Mouse (Mus musculus): ENCODE data around the gene Astn2.

Gene Astn2

GRCm38 (mm10) chr4:66312733-66313132, 91.7 kb downstream of the Astn2 start:
- no peak for DNase-seq (ENCODE audit: low spot score in 2 of 2)

- no peak for DNase-seq (ENCODE audit: low spot score in 2 of 2)
Measured at GRCm38 (mm10) chr4:66310315-66311020, 93.9 kb downstream of the Astn2 start.

GRCm38 (mm10) chr4:66306377-66306776, 98.0 kb downstream of the Astn2 start:
- DNase-seq (ENCODE audit: low spot score in 2 of 2) = no peak

GRCm38 (mm10) chr4:66302686-66303310, 101.6 kb downstream of the Astn2 start:
- no peak for DNase-seq (ENCODE audit: low spot score in 2 of 2)

- no peak for DNase-seq (ENCODE audit: low spot score in 2 of 2)
Measured at GRCm38 (mm10) chr4:66285034-66285433, 119.4 kb downstream of the Astn2 start.

GRCm38 (mm10) chr4:66276096-66276495, 128.3 kb downstream of the Astn2 start:
- no peak for DNase-seq (ENCODE audit: low spot score in 2 of 2)

GRCm38 (mm10) chr4:66271550-66272117, 132.8 kb downstream of the Astn2 start:
- no peak for DNase-seq (ENCODE audit: low spot score in 2 of 2)

- DNase-seq (ENCODE audit: low spot score in 2 of 2) = no peak
Measured at GRCm38 (mm10) chr4:66264031-66264430, 140.4 kb downstream of the Astn2 start.

- no peak for DNase-seq (ENCODE audit: low spot score in 2 of 2)
Measured at GRCm38 (mm10) chr4:66261276-66261675, 143.1 kb downstream of the Astn2 start.

GRCm38 (mm10) chr4:66258905-66259304, 145.5 kb downstream of the Astn2 start:
- no peak for DNase-seq (ENCODE audit: low spot score in 2 of 2)

- no peak for DNase-seq (ENCODE audit: low spot score in 2 of 2)
Measured at GRCm38 (mm10) chr4:66254695-66255492, 149.5 kb downstream of the Astn2 start.

- DNase-seq (ENCODE audit: low spot score in 2 of 2) = no peak
Measured at GRCm38 (mm10) chr4:66248521-66248920, 155.9 kb downstream of the Astn2 start.

- DNase-seq (ENCODE audit: low spot score in 2 of 2) = no peak
Measured at GRCm38 (mm10) chr4:66242683-66243082, 161.7 kb downstream of the Astn2 start.

GRCm38 (mm10) chr4:66232799-66233198, 171.6 kb downstream of the Astn2 start:
- no peak for DNase-seq (ENCODE audit: low spot score in 2 of 2)

GRCm38 (mm10) chr4:66232350-66232749, 172.1 kb downstream of the Astn2 start:
- no peak for DNase-seq (ENCODE audit: low spot score in 2 of 2)

GRCm38 (mm10) chr4:66230735-66231134, 173.7 kb downstream of the Astn2 start:
- DNase-seq (ENCODE audit: low spot score in 2 of 2) = no peak

- no peak for DNase-seq (ENCODE audit: low spot score in 2 of 2)
Measured at GRCm38 (mm10) chr4:66222602-66223317, 181.7 kb downstream of the Astn2 start.

GRCm38 (mm10) chr4:66215170-66215618, 189.2 kb downstream of the Astn2 start:
- no peak for DNase-seq (ENCODE audit: low spot score in 2 of 2)

GRCm38 (mm10) chr4:66189636-66190035, 214.8 kb downstream of the Astn2 start:
- DNase-seq (ENCODE audit: low spot score in 2 of 2) = no peak

- DNase-seq (ENCODE audit: low spot score in 2 of 2) = no peak
Measured at GRCm38 (mm10) chr4:66175887-66176533, 228.4 kb downstream of the Astn2 start.

- DNase-seq (ENCODE audit: low spot score in 2 of 2) = no peak
Measured at GRCm38 (mm10) chr4:66171583-66171982, 232.8 kb downstream of the Astn2 start.

All from urinary bladder, postnatal 4 days (tissue).